9 mouse cellular contexts compared by ENCODE assay signal in genomic region chr7:43562651-43563070, GRCm38 (mm10). TPM values are rescaled to one million over a fixed set of nuclear protein-coding genes. Genes with fewer than 3 reads are reported as not detected.
DNase-seq lines count a peak whose midpoint lies in the region; ATAC-seq and TF ChIP-seq lines count a peak whose summit lies in the region.
"Had no signal": no experiment of that assay in that cellular context is flagged by ENCODE, and none has a peak within 500 bp of the region (broad histone marks: within the 10 kb centered on the region; RNA-seq: fewer than 3 reads in every experiment).

No protein-coding gene starts in this region.

- WGBS in forebrain, embryonic 13.5 days: under 1% methylated on average over 10 of the region's 10 CpGs
- WGBS in kidney, embryonic 15.5 days: under 1% methylated on average over 10 of the region's 10 CpGs
- 1% methylated on average over 10 of the region's 10 CpGs for WGBS in midbrain, embryonic 11.5 days
- under 1% methylated on average over 10 of the region's 10 CpGs for WGBS in stomach, embryonic 15.5 days

- peaks cover 10% of the 10 kb centered on the region for H3K36me3 ChIP-seq in G1E (replicated peaks)
- H3K36me3 ChIP-seq in forebrain, embryonic 13.5 days (ENCODE audit: poor library complexity, severe bottlenecking): peaks cover 27% of the 10 kb centered on the region
- peaks cover 25% of the 10 kb centered on the region for H3K36me3 ChIP-seq in kidney, embryonic 15.5 days
- peaks cover 3% of the 10 kb centered on the region; the same call in 1 of the 2 replicates for H3K36me3 ChIP-seq in midbrain, embryonic 11.5 days (ENCODE audit: control insufficient read depth, insufficient read depth, low read length)
- H3K36me3 ChIP-seq in stomach, embryonic 15.5 days: peaks cover 2% of the 10 kb centered on the region; the same call in 1 of the 2 replicates

- TF ChIP-seq CTCF in G1E (IDR thresholded peaks at IDR 0.05; ENCODE audit: low read depth, low read length): no peak

- peaks cover 12% of the 10 kb centered on the region for H3K4me1 ChIP-seq in G1E (ENCODE audit: insufficient read depth, low read depth, low read length)
- peaks cover 21% of the 10 kb centered on the region for H3K4me1 ChIP-seq in forebrain, embryonic 13.5 days
- peaks cover 15% of the 10 kb centered on the region for H3K4me1 ChIP-seq in kidney, embryonic 15.5 days
- peaks cover 9% of the 10 kb centered on the region for H3K4me1 ChIP-seq in midbrain, embryonic 11.5 days (ENCODE audit: control insufficient read depth, insufficient read depth, low read length)
- peaks cover 9% of the 10 kb centered on the region; the same call in 1 of the 2 replicates for H3K4me1 ChIP-seq in stomach, embryonic 15.5 days

- H3K4me3 ChIP-seq in G1E (ENCODE audit: low read depth, low read length): peak overlapping the region; percentile 75
- peak overlapping the region; percentile 70 for H3K4me3 ChIP-seq in forebrain, embryonic 13.5 days
- H3K4me3 ChIP-seq in kidney, embryonic 15.5 days (replicated peaks): peak overlapping the region; percentile 83
- peak overlapping the region; percentile 60 for H3K4me3 ChIP-seq in midbrain, embryonic 11.5 days (ENCODE audit: low read depth, low read length)
- H3K4me3 ChIP-seq in stomach, embryonic 15.5 days (replicated peaks): peak overlapping the region; percentile 79

- no peaks in the 10 kb centered on the region for H3K27me3 ChIP-seq in G1E (ENCODE audit: insufficient read depth, low read length)
- no peaks in the 10 kb centered on the region for H3K27me3 ChIP-seq in forebrain, embryonic 13.5 days
- no peaks in the 10 kb centered on the region for H3K27me3 ChIP-seq in kidney, embryonic 15.5 days
- no peaks in the 10 kb centered on the region for H3K27me3 ChIP-seq in midbrain, embryonic 11.5 days (ENCODE audit: control insufficient read depth, insufficient read depth, low read length)
- H3K27me3 ChIP-seq in stomach, embryonic 15.5 days (replicated peaks): no peaks in the 10 kb centered on the region

- peak overlapping the region; percentile 82 for H3K9ac ChIP-seq in forebrain, embryonic 13.5 days
- H3K9ac ChIP-seq in kidney, embryonic 15.5 days: peak overlapping the region; percentile 80
- peak overlapping the region; percentile 76 for H3K9ac ChIP-seq in midbrain, embryonic 11.5 days (ENCODE audit: low read length)
- H3K9ac ChIP-seq in stomach, embryonic 15.5 days: peak overlapping the region; percentile 64

- H3K4me2 ChIP-seq in forebrain, embryonic 13.5 days: peak overlapping the region; percentile 82
- H3K4me2 ChIP-seq in kidney, embryonic 15.5 days: peak overlapping the region; percentile 84
- H3K4me2 ChIP-seq in midbrain, embryonic 11.5 days: peak overlapping the region; percentile 65
- H3K4me2 ChIP-seq in stomach, embryonic 15.5 days: peak overlapping the region; percentile 83

- no peaks in the 10 kb centered on the region for H3K9me3 ChIP-seq in G1E (replicated peaks)
- no peaks in the 10 kb centered on the region for H3K9me3 ChIP-seq in forebrain, embryonic 13.5 days (replicated peaks)
- H3K9me3 ChIP-seq in kidney, embryonic 15.5 days (replicated peaks): no peaks in the 10 kb centered on the region
- H3K9me3 ChIP-seq in midbrain, embryonic 11.5 days (ENCODE audit: control insufficient read depth, low read length): no peaks in the 10 kb centered on the region
- no peaks in the 10 kb centered on the region for H3K9me3 ChIP-seq in stomach, embryonic 15.5 days

- no peak for ATAC-seq in cerebellum, adult (ENCODE audit: insufficient number of reproducible peaks, low FRiP score, low TSS enrichment)
- ATAC-seq in G1E (ENCODE audit: extremely low read depth, insufficient number of reproducible peaks, low FRiP score, poor library complexity, severe bottlenecking): no peak
- peak; percentile 28 for ATAC-seq in forebrain, embryonic 13.5 days
- ATAC-seq in kidney, embryonic 15.5 days (replicated peaks; ENCODE audit: low FRiP score): 0 out of 2 replicates have a peak, but pooled peaks have one; percentile 6
- ATAC-seq in midbrain, embryonic 11.5 days (ENCODE audit: low FRiP score): peak; percentile 52
- ATAC-seq in stomach, embryonic 15.5 days (ENCODE audit: insufficient read depth, low FRiP score, low read depth): 0 out of 2 replicates have a peak, but pooled peaks have one; percentile 6

- DNase-seq in cerebellum, postnatal 10 days: peak; percentile 48 to 63
- no peak for DNase-seq in G1E (ENCODE audit: low spot score)
- DNase-seq in midbrain, embryonic 11.5 days (ENCODE audit: low spot score, missing footprints): no peak
- no peak for DNase-seq in adrenal gland, adult (ENCODE audit: inconsistent age in 2 of 2, low spot score in 1 of 2)

- peak overlapping the region; percentile 87 for H3K27ac ChIP-seq in forebrain, embryonic 13.5 days
- H3K27ac ChIP-seq in kidney, embryonic 15.5 days: peak overlapping the region; percentile 91
- H3K27ac ChIP-seq in midbrain, embryonic 11.5 days (ENCODE audit: low read depth, low read length): peak overlapping the region; percentile 87
- peak overlapping the region; percentile 76 for H3K27ac ChIP-seq in stomach, embryonic 15.5 days

RNA-seq across cellular contexts. Expression of gene Zfp658, which starts 0.6 kb away (rescaled TPM):
- 1.2 and 1.3 TPM in 2 replicates for total RNA-seq in G1E (2014; fragmentation: Nextera tagmentation)
- 1.1 and 1.2 TPM in 2 replicates for total RNA-seq in G1E (2017)
- polyA plus RNA-seq in G1E (2012): 0.24 and 0.25 TPM in 2 replicates
- 8.8 and 9.4 TPM in 2 replicates for polyA plus RNA-seq in forebrain, embryonic 13.5 days (2015; fragmentation: Nextera tagmentation; extraction: Ambion mirVana)
- 3.7 TPM in 2 replicates for polyA plus RNA-seq in kidney, embryonic 15.5 days (2015; fragmentation: Nextera tagmentation; extraction: Ambion mirVana)
- 6.7 and 8.7 TPM in 2 replicates for polyA plus RNA-seq in midbrain, embryonic 11.5 days (2014; fragmentation: Nextera tagmentation; extraction: Ambion mirVana)
- polyA plus RNA-seq in stomach, embryonic 15.5 days (2015; fragmentation: Nextera tagmentation; extraction: Ambion mirVana): 2.9 and 3.6 TPM in 2 replicates
- total RNA-seq: MEL had no signal

RNA-seq across cellular contexts. Expression of gene Zfp719, which starts 16.7 kb away (rescaled TPM):
- total RNA-seq in G1E (2014; fragmentation: Nextera tagmentation) (7.0 and 11.0 TPM in 2 replicates), G1E (2017) (6.4 and 7.8 TPM in 2 replicates)
- polyA plus RNA-seq in G1E (2012): 0.07 and 0.12 TPM in 2 replicates
- 13.2 and 16.0 TPM in 2 replicates for polyA plus RNA-seq in forebrain, embryonic 13.5 days (2015; fragmentation: Nextera tagmentation; extraction: Ambion mirVana)
- polyA plus RNA-seq in kidney, embryonic 15.5 days (2015; fragmentation: Nextera tagmentation; extraction: Ambion mirVana): 12.4 and 12.6 TPM in 2 replicates
- polyA plus RNA-seq in midbrain, embryonic 11.5 days (2014; fragmentation: Nextera tagmentation; extraction: Ambion mirVana): 17.3 and 17.9 TPM in 2 replicates
- polyA plus RNA-seq in stomach, embryonic 15.5 days (2015; fragmentation: Nextera tagmentation; extraction: Ambion mirVana): 10.3 and 11.3 TPM in 2 replicates

RNA-seq across cellular contexts. Expression of gene Cd33, which starts 18.4 kb away (rescaled TPM):
- total RNA-seq in G1E (2014; fragmentation: Nextera tagmentation) (0.10 TPM in 1 of 2 replicates, not detected in the other), G1E (2017) (0.41 and 0.60 TPM in 2 replicates)
- polyA plus RNA-seq in G1E (2012): 0.13 and 0.69 TPM in 2 replicates
- polyA plus RNA-seq in forebrain, embryonic 13.5 days (2015; fragmentation: Nextera tagmentation; extraction: Ambion mirVana): 0.57 and 1.5 TPM in 2 replicates
- 0.75 and 1.1 TPM in 2 replicates for polyA plus RNA-seq in kidney, embryonic 15.5 days (2015; fragmentation: Nextera tagmentation; extraction: Ambion mirVana)
- polyA plus RNA-seq in midbrain, embryonic 11.5 days (2014; fragmentation: Nextera tagmentation; extraction: Ambion mirVana): 0.63 and 0.70 TPM in 2 replicates
- 2.1 and 2.3 TPM in 2 replicates for polyA plus RNA-seq in stomach, embryonic 15.5 days (2015; fragmentation: Nextera tagmentation; extraction: Ambion mirVana)
- total RNA-seq: MEL had no signal

RNA-seq across cellular contexts. Expression of gene Zfp819, which starts 44.3 kb away (rescaled TPM):
- not detected in 2 replicates for total RNA-seq in G1E (2014; fragmentation: Nextera tagmentation)
- total RNA-seq in G1E (2017): 0.05 TPM in 1 of 2 replicates, not detected in the other
- not detected in 2 replicates for polyA plus RNA-seq in G1E (2012)
- polyA plus RNA-seq in forebrain, embryonic 13.5 days (2015; fragmentation: Nextera tagmentation; extraction: Ambion mirVana): 0.37 and 0.67 TPM in 2 replicates
- 0.21 TPM in 1 of 2 replicates, not detected in the other for polyA plus RNA-seq in kidney, embryonic 15.5 days (2015; fragmentation: Nextera tagmentation; extraction: Ambion mirVana)
- polyA plus RNA-seq in midbrain, embryonic 11.5 days (2014; fragmentation: Nextera tagmentation; extraction: Ambion mirVana): 0.23 and 0.64 TPM in 2 replicates
- not detected in 2 replicates for polyA plus RNA-seq in stomach, embryonic 15.5 days (2015; fragmentation: Nextera tagmentation; extraction: Ambion mirVana)
- total RNA-seq: MEL had no signal

RNA-seq across cellular contexts. Expression of gene 4931406B18Rik, which starts 56.9 kb away (rescaled TPM):
- not detected in 2 replicates for total RNA-seq in G1E (2014; fragmentation: Nextera tagmentation)
- 0.06 and 0.44 TPM in 2 replicates for total RNA-seq in G1E (2017)
- not detected in 2 replicates for polyA plus RNA-seq in G1E (2012)
- not detected in 2 replicates for polyA plus RNA-seq in forebrain, embryonic 13.5 days (2015; fragmentation: Nextera tagmentation; extraction: Ambion mirVana)
- polyA plus RNA-seq in kidney, embryonic 15.5 days (2015; fragmentation: Nextera tagmentation; extraction: Ambion mirVana): not detected in 2 replicates
- polyA plus RNA-seq in midbrain, embryonic 11.5 days (2014; fragmentation: Nextera tagmentation; extraction: Ambion mirVana): not detected in 2 replicates
- not detected in 2 replicates for polyA plus RNA-seq in stomach, embryonic 15.5 days (2015; fragmentation: Nextera tagmentation; extraction: Ambion mirVana)
- total RNA-seq: MEL had no signal

Comparison
In these comparisons a context has a peak if more than half of its experiments do, and no peak if none do; other contexts are left out.
1. DNase-seq: peak in cerebellum, postnatal 10 days (2 of 2); none in G1E (single experiment), midbrain, embryonic 11.5 days (single experiment) and adrenal gland, adult (0 of 2).
2. ATAC-seq: peak in forebrain, embryonic 13.5 days (single experiment), kidney, embryonic 15.5 days (single experiment), midbrain, embryonic 11.5 days (single experiment) and stomach, embryonic 15.5 days (single experiment); none in cerebellum, adult (single experiment) and G1E (single experiment).
3. RNA of gene Zfp719, which starts 16.7 kb away (polyA plus RNA-seq): 17.3 to 17.9 TPM in midbrain, embryonic 11.5 days, 13.2 to 16.0 TPM in forebrain, embryonic 13.5 days, 12.4 to 12.6 TPM in kidney, embryonic 15.5 days and 10.3 to 11.3 TPM in stomach, embryonic 15.5 days; 0.07 to 0.12 TPM in G1E; every median in the first group is over 10 times any median in the second.
4. Peak in every context shown above with its lines, with median percentiles within 50 percentile points of each other: H3K4me3 ChIP-seq, H3K27ac ChIP-seq, H3K4me2 ChIP-seq and H3K9ac ChIP-seq.